Mouse (Mus musculus) embryo, embryonic 10.5 days (tissue): Measurements from ENCODE around the gene Card9.

Experiments
- DNase-seq: peaks from one replicate; pipeline ENCODE4 v3.0.0-alpha.2; 2015; ENCODE audit warnings: low spot score

Gene Card9

GRCm38 (mm10) chr2:26325386-26326181 is 35.1 kb downstream of the Card9 start:
- peak; percentile 73 for DNase-seq

- peak; percentile 20 for DNase-seq
Measured at GRCm38 (mm10) chr2:26324917-26325316, 35.8 kb downstream of the Card9 start.

GRCm38 (mm10) chr2:26323589-26324325 is 37.0 kb downstream of the Card9 start:
- no peak for DNase-seq

GRCm38 (mm10) chr2:26320245-26321185 is 40.2 kb downstream of the Card9 start:
- no peak for DNase-seq

GRCm38 (mm10) chr2:26319519-26320244 is 41.0 kb downstream of the Card9 start:
- no peak for DNase-seq

- no peak for DNase-seq
Measured at GRCm38 (mm10) chr2:26319109-26319508, 41.6 kb downstream of the Card9 start.

- no peak for DNase-seq
Measured at GRCm38 (mm10) chr2:26317991-26318672, 42.6 kb downstream of the Card9 start.

GRCm38 (mm10) chr2:26317371-26317770 is 43.3 kb downstream of the Card9 start:
- no peak for DNase-seq

- no peak for DNase-seq
Measured at GRCm38 (mm10) chr2:26316576-26317246, 44.0 kb downstream of the Card9 start.

- no peak for DNase-seq
Measured at GRCm38 (mm10) chr2:26315925-26316311, 44.8 kb downstream of the Card9 start.

- peak; percentile 94 for DNase-seq
Measured at GRCm38 (mm10) chr2:26315072-26315924, 45.4 kb downstream of the Card9 start, which contains the start of gene Gpsm1. Gene Gpsm1, plus strand, starts transcription at chr2:26315515.

- DNase-seq = peak; percentile 75
Measured at GRCm38 (mm10) chr2:26314281-26315071, 46.2 kb downstream of the Card9 start.

GRCm38 (mm10) chr2:26313394-26313793 is 47.3 kb downstream of the Card9 start:
- no peak for DNase-seq

- DNase-seq = no peak
Measured at GRCm38 (mm10) chr2:26312812-26313211, 47.9 kb downstream of the Card9 start.

GRCm38 (mm10) chr2:26311936-26312335 is 48.8 kb downstream of the Card9 start:
- DNase-seq = no peak

GRCm38 (mm10) chr2:26309739-26310138 is 51.0 kb downstream of the Card9 start:
- DNase-seq = peak; percentile 75

- no peak for DNase-seq
Measured at GRCm38 (mm10) chr2:26306702-26307101, 54.0 kb downstream of the Card9 start.

GRCm38 (mm10) chr2:26305555-26305954 is 55.2 kb downstream of the Card9 start:
- no peak for DNase-seq
